Mouse (Mus musculus) ES-Bruce4 (cell line): Measurements from ENCODE around the gene Smtnl1.
A peak's percentile ranks its signal among the peaks of the same experiment; 100 is the strongest.

Experiments
- CTCF ChIP-seq: IDR thresholded peaks from one replicate; pipeline ENCODE4 v1.8.1; 2011; ENCODE audit warnings: low read depth, low read length
- EP300 ChIP-seq: IDR thresholded peaks from 2 replicates; pipeline ENCODE4 v1.6.1; 2011; ENCODE audit warnings: low read depth, low read length; ENCODE audit not compliant: insufficient read depth
- POLR2A ChIP-seq: IDR thresholded peaks from one replicate; pipeline ENCODE4 v1.8.1; 2011; ENCODE audit warnings: low read length; ENCODE audit not compliant: insufficient read depth

- TF ChIP-seq CTCF, result peak; percentile 85
- TF ChIP-seq POLR2A, result no peak
- no peak for TF ChIP-seq EP300
Observed at GRCm38 (mm10) chr2:84865616-84866571, 43.4 kb upstream of the Smtnl1 start.
